Mouse (Mus musculus): ENCODE results near the gene 2610021A01Rik. TPM values are rescaled to one million over a fixed set of nuclear protein-coding genes. Genes with fewer than 3 reads are reported as not detected.

2610021A01Rik gene
- polyA plus RNA-seq (2017; shearing (Covaris generic)), result 32.0 TPM

DNA sequence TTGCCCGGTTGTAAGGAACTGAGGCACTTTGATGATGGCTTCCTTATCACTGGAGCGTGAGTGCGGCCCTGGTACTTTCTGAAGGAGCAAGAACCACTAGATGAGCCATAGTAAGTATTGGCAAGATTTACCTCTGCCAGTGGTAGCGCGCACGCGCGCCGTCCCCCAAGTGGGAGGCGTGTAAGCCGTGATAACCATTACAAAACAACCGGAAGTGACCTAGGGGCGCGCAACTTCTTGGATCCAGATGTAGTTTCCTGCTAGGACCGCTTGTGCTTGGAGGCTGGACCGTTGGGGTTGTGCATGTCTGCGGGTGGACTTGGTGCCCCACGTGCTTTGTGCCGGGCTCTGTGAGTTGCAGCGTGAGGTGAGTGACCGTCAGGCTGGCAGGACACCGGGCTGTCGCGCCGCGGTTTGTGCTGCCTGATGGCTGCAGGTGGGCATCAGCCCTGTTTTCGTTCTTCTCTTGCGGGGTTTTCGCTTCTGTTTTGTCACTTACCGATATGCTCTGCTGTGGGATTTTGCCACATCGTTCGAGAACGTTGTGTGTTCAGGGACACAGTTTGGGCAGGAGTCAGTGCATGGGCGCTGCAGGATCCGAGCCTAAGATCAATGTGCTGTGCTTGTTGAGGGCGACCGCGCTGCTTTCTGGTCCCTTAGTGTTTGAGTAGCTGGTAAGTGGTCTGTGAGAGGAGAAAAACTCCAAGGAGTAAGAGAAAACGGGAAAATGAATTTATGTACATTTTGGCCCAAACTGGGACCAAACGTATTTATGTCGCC lies at the start of gene 2610021A01Rik:
TSS of gene 2610021A01Rik (plus strand) at position 197 of the 780 bp plus-strand sequence.

DNA sequence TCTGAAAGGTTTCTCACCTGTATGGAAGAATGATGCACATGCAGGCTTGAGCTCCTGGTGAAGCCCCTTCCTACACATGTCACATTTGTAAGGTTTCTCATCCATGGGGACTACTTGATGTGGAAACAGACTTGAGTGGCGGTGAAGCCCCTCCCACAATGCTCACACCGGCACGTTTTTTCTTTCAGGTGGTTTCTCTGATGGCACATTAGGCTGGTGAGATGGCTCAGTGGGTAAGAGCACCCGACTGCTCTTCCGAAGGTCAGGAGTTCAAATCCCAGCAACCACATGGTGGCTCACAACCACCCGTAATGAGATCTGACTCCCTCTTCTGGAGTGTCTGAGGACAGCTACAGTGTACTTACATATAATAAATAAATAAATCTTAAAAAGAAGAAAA lies 25.5 kb upstream of the 2610021A01Rik start, which contains the start of gene Gm6871:
TSS of gene Gm6871 (minus strand) at position 101 of the 400 bp plus-strand sequence.

DNA sequence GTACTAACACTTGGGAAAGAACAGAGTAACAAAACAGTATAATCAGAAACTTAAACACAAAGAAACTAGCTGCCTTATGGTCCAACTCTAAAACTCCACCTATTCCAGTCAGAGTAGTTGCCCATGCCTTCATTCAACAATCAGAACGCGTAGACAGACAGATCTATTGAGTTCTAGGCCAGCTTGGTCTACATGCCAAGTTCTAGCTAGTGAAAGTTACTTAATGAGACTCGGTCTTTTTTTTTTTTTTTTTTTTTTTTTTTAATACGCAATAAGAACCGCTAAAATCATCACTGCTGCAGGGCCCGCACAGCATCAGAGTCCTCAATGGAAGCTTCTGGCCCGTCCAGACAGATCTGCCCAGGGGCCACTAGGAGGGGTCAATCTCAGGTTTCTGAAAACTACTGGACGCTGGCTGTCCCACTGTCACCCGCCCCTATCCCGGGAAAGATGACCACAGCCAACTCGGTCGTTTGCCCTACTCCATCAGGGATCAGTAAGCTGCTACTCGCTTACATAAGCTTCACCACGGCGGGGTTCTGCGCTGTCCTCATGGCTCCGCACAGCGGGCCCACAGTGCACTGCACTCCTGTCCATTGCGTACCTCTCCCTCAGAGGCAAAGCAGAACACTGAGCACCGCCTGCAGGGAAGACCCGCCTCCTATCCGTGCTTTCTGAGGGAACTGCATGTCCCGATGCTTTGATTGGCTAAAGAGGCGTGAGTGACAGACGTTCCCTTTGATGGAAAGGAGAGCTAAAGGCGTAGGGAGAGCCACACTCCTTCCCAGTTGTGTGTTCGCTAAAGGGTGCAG lies 33.6 kb downstream of the 2610021A01Rik start, which contains the start of gene Zfp788:
TSS of gene Zfp788 (plus strand) at position 795 of the 812 bp plus-strand sequence.

Other genes with a start within 250 kb of the 2610021A01Rik start
- gene AI987944, start 205.9 kb upstream of the 2610021A01Rik start, polyA plus RNA-seq (2017; shearing (Covaris generic)), result 42.9 TPM
- 0.05 TPM for gene Vmn2r57, start 150.5 kb upstream of the 2610021A01Rik start, polyA plus RNA-seq (2017; shearing (Covaris generic))
- gene Gm20449, start 99.8 kb upstream of the 2610021A01Rik start, polyA plus RNA-seq (2017; shearing (Covaris generic)), result not detected
- 15.8 TPM for gene AW146154, start 99.3 kb upstream of the 2610021A01Rik start, polyA plus RNA-seq (2017; shearing (Covaris generic))
- not detected for gene Gm6871, start 25.6 kb upstream of the 2610021A01Rik start, polyA plus RNA-seq (2017; shearing (Covaris generic))
- 12.5 TPM for gene Zfp788, start 34.0 kb downstream of the 2610021A01Rik start, polyA plus RNA-seq (2017; shearing (Covaris generic))

Data from CD4-positive, CD25-positive, alpha-beta regulatory T cell, adult 9 weeks (primary cell).